Mouse (Mus musculus): Measurements from ENCODE around the gene Tmem145. TPM values are rescaled to one million over a fixed set of nuclear protein-coding genes. Genes with fewer than 3 reads are reported as not detected.
A peak's percentile ranks its signal among the peaks of the same experiment; 100 is the strongest.

The Tmem145 gene
- total and polyA plus RNA-seq, 2 experiments from 2014 or later = 88.3 to 106 TPM

DNA sequence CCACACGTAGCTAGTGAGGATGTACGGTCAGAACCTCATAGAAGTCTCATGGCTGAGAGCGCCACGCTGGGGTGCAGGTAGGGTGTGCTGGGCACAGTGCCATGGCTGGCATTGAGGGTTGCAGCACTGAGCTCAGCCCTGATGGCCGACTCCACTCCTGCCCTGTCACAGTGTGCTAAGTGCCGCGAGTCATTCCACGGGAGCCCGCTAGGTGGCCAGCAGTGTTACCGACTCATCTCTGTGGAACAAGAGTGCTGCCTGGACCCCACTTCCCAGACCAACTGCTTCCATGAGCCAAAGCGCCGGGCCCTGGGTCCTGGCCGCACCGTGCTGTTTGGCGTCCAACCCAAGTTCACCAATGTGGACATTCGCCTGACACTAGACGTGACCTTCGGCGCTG, 57.2 kb downstream of the Tmem145 start:
- TF ChIP-seq CTCF (IDR thresholded peaks at IDR 0.05; ENCODE audit: low read depth) = peak; percentile 47
- Histone ChIP-seq H3K4me1 (ENCODE audit: insufficient read depth, low read length) (peaks cover 16% of the 10 kb centered on the region; the same call in 1 of the 2 replicates), H3K4me2 (ENCODE audit: low read depth, low read length) (no peak overlapping the region), H3K27ac (no peak overlapping the region), H3K9ac (replicated peaks; ENCODE audit: low read length) (no peak overlapping the region), H3K27me3 (ENCODE audit: insufficient read depth, low read length) (0 out of 2 replicates have a peak, but pooled peaks cover 3% of the 10 kb centered on the region), H3K9me3 (ENCODE audit: low read length) (no peaks in the 10 kb centered on the region), H3K36me3 (ENCODE audit: insufficient read depth, low read length) (peaks cover 33% of the 10 kb centered on the region), H3K4me3 (ENCODE audit: low read length) (no peak overlapping the region)
- WGBS = 83% methylated on average over 19 of the region's 19 CpGs
- peak; percentile 10 for DNase-seq (ENCODE audit: low spot score)
- no peak for ATAC-seq

DNA sequence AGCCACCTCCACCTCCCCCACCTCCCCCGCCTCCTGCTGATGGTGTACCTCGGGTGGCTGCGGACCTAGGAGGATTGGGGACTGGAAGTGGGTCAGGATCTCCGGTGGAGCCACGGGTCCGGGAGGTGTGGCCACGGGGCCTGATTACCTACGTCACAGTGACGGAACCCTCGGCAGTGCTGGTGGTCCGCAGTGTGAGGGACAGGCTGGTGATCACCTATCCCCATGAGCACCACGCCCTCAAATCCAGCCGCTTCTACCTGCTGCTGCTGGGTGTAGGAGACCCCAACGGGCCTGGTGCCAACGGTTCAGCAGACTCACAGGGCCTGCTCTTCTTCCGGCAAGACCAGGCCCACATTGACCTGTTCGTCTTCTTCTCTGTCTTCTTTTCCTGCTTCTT, 57.7 kb downstream of the Tmem145 start:
- H3K9me3 ChIP-seq (ENCODE audit: low read length) = no peaks in the 10 kb centered on the region
- H3K27me3 ChIP-seq (ENCODE audit: insufficient read depth, low read length) = 0 out of 2 replicates have a peak, but pooled peaks cover 3% of the 10 kb centered on the region
- no peak for ATAC-seq
- no peak overlapping the region for H3K9ac ChIP-seq (replicated peaks; ENCODE audit: low read length)
- peaks cover 16% of the 10 kb centered on the region; the same call in 1 of the 2 replicates for H3K4me1 ChIP-seq (ENCODE audit: insufficient read depth, low read length)
- TF ChIP-seq CTCF (IDR thresholded peaks at IDR 0.05; ENCODE audit: low read depth) = no peak
- DNase-seq (ENCODE audit: low spot score) = no peak
- H3K27ac ChIP-seq = no peak overlapping the region
- WGBS = 94% methylated on average over 17 of the region's 17 CpGs
- peaks cover 33% of the 10 kb centered on the region for H3K36me3 ChIP-seq (ENCODE audit: insufficient read depth, low read length)
- H3K4me3 ChIP-seq (ENCODE audit: low read length) = no peak overlapping the region
- no peak overlapping the region for H3K4me2 ChIP-seq (ENCODE audit: low read depth, low read length)

Other genes starting within 250 kb of the Tmem145 start
- gene Grik5, start 233.8 kb upstream of the Tmem145 start, total RNA-seq (2014; rRNA removed) = 141 and 142 TPM in 2 replicates
- gene Grik5, start 233.8 kb upstream of the Tmem145 start, polyA plus RNA-seq (2015; fragmentation: Nextera tagmentation; extraction: Ambion mirVana) = 14.6 and 14.8 TPM in 2 replicates
- 38.4 and 40.4 TPM in 2 replicates for gene Zfp574, start 233.5 kb upstream of the Tmem145 start, total RNA-seq (2014; rRNA removed)
- 23.7 and 26.3 TPM in 2 replicates for gene Zfp574, start 233.5 kb upstream of the Tmem145 start, polyA plus RNA-seq (2015; fragmentation: Nextera tagmentation; extraction: Ambion mirVana)
- 3.9 and 4.7 TPM in 2 replicates for gene Pou2f2, start 126.4 kb upstream of the Tmem145 start, total RNA-seq (2014; rRNA removed)
- 14.4 and 20.2 TPM in 2 replicates for gene Pou2f2, start 126.4 kb upstream of the Tmem145 start, polyA plus RNA-seq (2015; fragmentation: Nextera tagmentation; extraction: Ambion mirVana)
- 22.5 and 31.7 TPM in 2 replicates for gene Dedd2, start 85.5 kb upstream of the Tmem145 start, total RNA-seq (2014; rRNA removed)
- 19.8 and 20.2 TPM in 2 replicates for gene Dedd2, start 85.5 kb upstream of the Tmem145 start, polyA plus RNA-seq (2015; fragmentation: Nextera tagmentation; extraction: Ambion mirVana)
- 9.6 and 10.1 TPM in 2 replicates for gene Zfp526, start 84.7 kb upstream of the Tmem145 start, total RNA-seq (2014; rRNA removed)
- 0.66 and 0.85 TPM in 2 replicates for gene Zfp526, start 84.7 kb upstream of the Tmem145 start, polyA plus RNA-seq (2015; fragmentation: Nextera tagmentation; extraction: Ambion mirVana)
- gene Gsk3a, start 68.3 kb upstream of the Tmem145 start, total RNA-seq (2014; rRNA removed) = 151 and 160 TPM in 2 replicates
- 17.5 and 19.8 TPM in 2 replicates for gene Gsk3a, start 68.3 kb upstream of the Tmem145 start, polyA plus RNA-seq (2015; fragmentation: Nextera tagmentation; extraction: Ambion mirVana)
- gene Erf, start 55.3 kb upstream of the Tmem145 start, total RNA-seq (2014; rRNA removed) = 19.0 and 20.8 TPM in 2 replicates
- gene Erf, start 55.3 kb upstream of the Tmem145 start, polyA plus RNA-seq (2015; fragmentation: Nextera tagmentation; extraction: Ambion mirVana) = 3.0 and 3.7 TPM in 2 replicates
- 153 and 155 TPM in 2 replicates for gene Cic, start 38.4 kb upstream of the Tmem145 start, total RNA-seq (2014; rRNA removed)
- 28.2 and 30.6 TPM in 2 replicates for gene Cic, start 38.4 kb upstream of the Tmem145 start, polyA plus RNA-seq (2015; fragmentation: Nextera tagmentation; extraction: Ambion mirVana)
- 534 and 592 TPM in 2 replicates for gene Pafah1b3, start 8.1 kb upstream of the Tmem145 start, total RNA-seq (2014; rRNA removed)
- gene Pafah1b3, start 8.1 kb upstream of the Tmem145 start, polyA plus RNA-seq (2015; fragmentation: Nextera tagmentation; extraction: Ambion mirVana) = 469 and 484 TPM in 2 replicates
- gene Prr19, start 4.7 kb upstream of the Tmem145 start, total RNA-seq (2014; rRNA removed) = 0.93 and 1.4 TPM in 2 replicates
- gene Prr19, start 4.7 kb upstream of the Tmem145 start, polyA plus RNA-seq (2015; fragmentation: Nextera tagmentation; extraction: Ambion mirVana) = 3.1 and 3.6 TPM in 2 replicates
- 104 and 105 TPM in 2 replicates for gene Megf8, start 11.1 kb downstream of the Tmem145 start, total RNA-seq (2014; rRNA removed)
- gene Megf8, start 11.1 kb downstream of the Tmem145 start, polyA plus RNA-seq (2015; fragmentation: Nextera tagmentation; extraction: Ambion mirVana) = 14.8 and 15.4 TPM in 2 replicates
- gene Cnfn, start 63.6 kb downstream of the Tmem145 start, total RNA-seq (2014; rRNA removed) = not detected in 2 replicates
- 0.30 and 0.89 TPM in 2 replicates for gene Cnfn, start 63.6 kb downstream of the Tmem145 start, polyA plus RNA-seq (2015; fragmentation: Nextera tagmentation; extraction: Ambion mirVana)
- 9.6 and 18.7 TPM in 2 replicates for gene Lipe, start 92.6 kb downstream of the Tmem145 start, total RNA-seq (2014; rRNA removed)
- gene Lipe, start 92.6 kb downstream of the Tmem145 start, polyA plus RNA-seq (2015; fragmentation: Nextera tagmentation; extraction: Ambion mirVana) = 7.8 and 9.1 TPM in 2 replicates
- gene Cxcl17, start 106.8 kb downstream of the Tmem145 start, total RNA-seq (2014; rRNA removed) = not detected in 2 replicates
- 0.66 and 0.82 TPM in 2 replicates for gene Cxcl17, start 106.8 kb downstream of the Tmem145 start, polyA plus RNA-seq (2015; fragmentation: Nextera tagmentation; extraction: Ambion mirVana)
- gene Ceacam1, start 171.5 kb downstream of the Tmem145 start, total RNA-seq (2014; rRNA removed) = 0.32 and 1.2 TPM in 2 replicates
- gene Ceacam1, start 171.5 kb downstream of the Tmem145 start, polyA plus RNA-seq (2015; fragmentation: Nextera tagmentation; extraction: Ambion mirVana) = 0.93 and 1.2 TPM in 2 replicates
- not detected in 2 replicates for gene Ceacam2, start 233.8 kb downstream of the Tmem145 start, total RNA-seq (2014; rRNA removed)
- not detected in 2 replicates for gene Ceacam2, start 233.8 kb downstream of the Tmem145 start, polyA plus RNA-seq (2015; fragmentation: Nextera tagmentation; extraction: Ambion mirVana)